Mouse (Mus musculus): Measurements from ENCODE around the gene Shisal2a. TPM values are rescaled to one million over a fixed set of nuclear protein-coding genes. Genes with fewer than 3 reads are reported as not detected.

The Shisal2a gene
- 1.7 and 3.4 TPM in 2 replicates for polyA plus RNA-seq (2014; fragmentation: Nextera tagmentation; extraction: Ambion mirVana)

- H3K36me3 ChIP-seq (ENCODE audit: control insufficient read depth, insufficient read depth, low read length), result no peaks in the 10 kb centered on the region
- peak within 1 kb of the TSS; percentile 76 for H3K4me2 ChIP-seq (ENCODE audit: low read length)
- DNase-seq (ENCODE audit: low spot score), result peak; percentile 70
- 3% methylated on average over 55 of the region's 55 CpGs for WGBS
- peak within 1 kb of the TSS; percentile 54 for H3K9ac ChIP-seq (ENCODE audit: low read length)
- H3K4me1 ChIP-seq (replicated peaks; ENCODE audit: control insufficient read depth, insufficient read depth, low read length), result peaks cover 9% of the 10 kb centered on the region
- H3K9me3 ChIP-seq (ENCODE audit: control insufficient read depth, low read length), result no peaks in the 10 kb centered on the region
- H3K27me3 ChIP-seq (replicated peaks; ENCODE audit: control insufficient read depth, insufficient read depth, low read length), result peaks cover 10% of the 10 kb centered on the region
- ATAC-seq (replicated peaks; ENCODE audit: low FRiP score, low TSS enrichment, low read depth), result no peak
- H3K4me3 ChIP-seq (ENCODE audit: low read depth, low read length), result peak within 1 kb of the TSS; percentile 47
- no peak within 1 kb of the TSS for H3K27ac ChIP-seq (ENCODE audit: low read depth)
These were observed at the start of gene Shisal2a for GRCm38 (mm10) chr4:108383183-108383714. Gene Shisal2a (minus strand): TSS chr4:108383349.

- 46% methylated on average over 2 of the region's 2 CpGs for WGBS
These were observed 48.4 kb upstream of the Shisal2a start for GRCm38 (mm10) chr4:108431561-108431936.

GRCm38 (mm10) chr4:108430656-108431560 lies 47.8 kb upstream of the Shisal2a start:
- peak overlapping the region; percentile 38; the same call in 1 of the 2 replicates for H3K27ac ChIP-seq (ENCODE audit: low read depth)
- WGBS, result 50% methylated on average over 4 of the region's 4 CpGs

More at GRCm38 (mm10) chr4:108431561-108431936, 48.4 kb upstream of the Shisal2a start:
- Histone ChIP-seq H3K9me3 (ENCODE audit: control insufficient read depth, low read length) (no peaks in the 10 kb centered on the region), H3K9ac (ENCODE audit: low read length) (no peak overlapping the region), H3K4me2 (ENCODE audit: low read length) (no peak overlapping the region), H3K4me3 (ENCODE audit: low read depth, low read length) (no peak overlapping the region), H3K27me3 (replicated peaks; ENCODE audit: control insufficient read depth, insufficient read depth, low read length) (no peaks in the 10 kb centered on the region), H3K27ac (ENCODE audit: low read depth) (no peak overlapping the region), H3K4me1 (replicated peaks; ENCODE audit: control insufficient read depth, insufficient read depth, low read length) (peaks cover 34% of the 10 kb centered on the region), H3K36me3 (ENCODE audit: control insufficient read depth, insufficient read depth, low read length) (no peaks in the 10 kb centered on the region)
- DNase-seq (ENCODE audit: low spot score) (no peak), ATAC-seq (replicated peaks; ENCODE audit: low FRiP score, low TSS enrichment, low read depth) (no peak)

GRCm38 (mm10) chr4:108428341-108428721 lies 45.2 kb upstream of the Shisal2a start:
- Histone ChIP-seq H3K9me3 (ENCODE audit: control insufficient read depth, low read length) (no peaks in the 10 kb centered on the region), H3K9ac (ENCODE audit: low read length) (no peak overlapping the region), H3K27ac (ENCODE audit: low read depth) (no peak overlapping the region), H3K4me1 (replicated peaks; ENCODE audit: control insufficient read depth, insufficient read depth, low read length) (peaks cover 24% of the 10 kb centered on the region), H3K36me3 (ENCODE audit: control insufficient read depth, insufficient read depth, low read length) (no peaks in the 10 kb centered on the region), H3K4me3 (ENCODE audit: low read depth, low read length) (no peak overlapping the region), H3K4me2 (ENCODE audit: low read length) (no peak overlapping the region), H3K27me3 (replicated peaks; ENCODE audit: control insufficient read depth, insufficient read depth, low read length) (no peaks in the 10 kb centered on the region)
- no peak for DNase-seq (ENCODE audit: low spot score)
- ATAC-seq (replicated peaks; ENCODE audit: low FRiP score, low TSS enrichment, low read depth), result no peak
- 78% methylated on average over 6 of the region's 6 CpGs for WGBS

More at GRCm38 (mm10) chr4:108430656-108431560, 47.8 kb upstream of the Shisal2a start:
- H3K4me1 ChIP-seq (replicated peaks; ENCODE audit: control insufficient read depth, insufficient read depth, low read length), result peaks cover 34% of the 10 kb centered on the region
- H3K27me3 ChIP-seq (replicated peaks; ENCODE audit: control insufficient read depth, insufficient read depth, low read length), result no peaks in the 10 kb centered on the region
- H3K4me3 ChIP-seq (ENCODE audit: low read depth, low read length), result no peak overlapping the region
- H3K9ac ChIP-seq (ENCODE audit: low read length), result no peak overlapping the region
- ATAC-seq (replicated peaks; ENCODE audit: low FRiP score, low TSS enrichment, low read depth) (no peak), DNase-seq (ENCODE audit: low spot score) (no peak)
- no peaks in the 10 kb centered on the region for H3K36me3 ChIP-seq (ENCODE audit: control insufficient read depth, insufficient read depth, low read length)
- H3K4me2 ChIP-seq (ENCODE audit: low read length), result no peak overlapping the region
- H3K9me3 ChIP-seq (ENCODE audit: control insufficient read depth, low read length), result no peaks in the 10 kb centered on the region

- Histone ChIP-seq H3K4me2 (ENCODE audit: low read length) (no peak overlapping the region), H3K4me1 (replicated peaks; ENCODE audit: control insufficient read depth, insufficient read depth, low read length) (peaks cover 23% of the 10 kb centered on the region), H3K36me3 (ENCODE audit: control insufficient read depth, insufficient read depth, low read length) (no peaks in the 10 kb centered on the region), H3K4me3 (ENCODE audit: low read depth, low read length) (no peak overlapping the region), H3K9ac (ENCODE audit: low read length) (no peak overlapping the region), H3K9me3 (ENCODE audit: control insufficient read depth, low read length) (no peaks in the 10 kb centered on the region), H3K27me3 (replicated peaks; ENCODE audit: control insufficient read depth, insufficient read depth, low read length) (no peaks in the 10 kb centered on the region), H3K27ac (ENCODE audit: low read depth) (no peak overlapping the region)
- DNase-seq (ENCODE audit: low spot score) (no peak), ATAC-seq (replicated peaks; ENCODE audit: low FRiP score, low TSS enrichment, low read depth) (peak; percentile 75)
- 42% methylated on average over 11 of the region's 11 CpGs for whole genome bisulfite sequencing
These were observed 44.7 kb upstream of the Shisal2a start for GRCm38 (mm10) chr4:108427719-108428340.

GRCm38 (mm10) chr4:108424587-108424986 lies 41.4 kb upstream of the Shisal2a start:
- ATAC-seq (replicated peaks; ENCODE audit: low FRiP score, low TSS enrichment, low read depth) (no peak), DNase-seq (ENCODE audit: low spot score) (no peak)
- 58% methylated on average over 2 of the region's 2 CpGs for WGBS
- Histone ChIP-seq H3K9me3 (ENCODE audit: control insufficient read depth, low read length) (no peaks in the 10 kb centered on the region), H3K4me3 (ENCODE audit: low read depth, low read length) (no peak overlapping the region), H3K4me2 (ENCODE audit: low read length) (no peak overlapping the region), H3K27ac (ENCODE audit: low read depth) (no peak overlapping the region), H3K4me1 (replicated peaks; ENCODE audit: control insufficient read depth, insufficient read depth, low read length) (peaks cover 7% of the 10 kb centered on the region; the same call in 1 of the 2 replicates), H3K36me3 (ENCODE audit: control insufficient read depth, insufficient read depth, low read length) (no peaks in the 10 kb centered on the region), H3K9ac (ENCODE audit: low read length) (no peak overlapping the region), H3K27me3 (replicated peaks; ENCODE audit: control insufficient read depth, insufficient read depth, low read length) (no peaks in the 10 kb centered on the region)

- Histone ChIP-seq H3K27me3 (replicated peaks; ENCODE audit: control insufficient read depth, insufficient read depth, low read length) (no peaks in the 10 kb centered on the region), H3K4me2 (ENCODE audit: low read length) (no peak overlapping the region), H3K9me3 (ENCODE audit: control insufficient read depth, low read length) (no peaks in the 10 kb centered on the region), H3K36me3 (ENCODE audit: control insufficient read depth, insufficient read depth, low read length) (peaks cover 7% of the 10 kb centered on the region; the same call in 1 of the 2 replicates), H3K4me3 (ENCODE audit: low read depth, low read length) (no peak overlapping the region), H3K4me1 (replicated peaks; ENCODE audit: control insufficient read depth, insufficient read depth, low read length) (peaks cover 19% of the 10 kb centered on the region; the same call in 1 of the 2 replicates), H3K27ac (ENCODE audit: low read depth) (no peak overlapping the region), H3K9ac (ENCODE audit: low read length) (no peak overlapping the region)
- DNase-seq (ENCODE audit: low spot score), result peak; percentile 49
- ATAC-seq (replicated peaks; ENCODE audit: low FRiP score, low TSS enrichment, low read depth), result no peak
- 53% methylated on average over 8 of the region's 8 CpGs for WGBS
These were observed 24.5 kb upstream of the Shisal2a start for GRCm38 (mm10) chr4:108407621-108408020.

GRCm38 (mm10) chr4:108406861-108407401 lies 23.8 kb upstream of the Shisal2a start, which contains the start of gene Gpx7:
Gene Gpx7 (minus strand): TSS chr4:108406961.
- no peak for DNase-seq (ENCODE audit: low spot score)
- Histone ChIP-seq H3K4me3 (ENCODE audit: low read depth, low read length) (peak within 1 kb of the TSS; percentile 47), H3K9me3 (ENCODE audit: control insufficient read depth, low read length) (no peaks in the 10 kb centered on the region), H3K27ac (ENCODE audit: low read depth) (peak within 1 kb of the TSS; percentile 54), H3K9ac (ENCODE audit: low read length) (peak within 1 kb of the TSS; percentile 72), H3K4me1 (replicated peaks; ENCODE audit: control insufficient read depth, insufficient read depth, low read length) (peaks cover 19% of the 10 kb centered on the region; the same call in 1 of the 2 replicates), H3K4me2 (ENCODE audit: low read length) (peak within 1 kb of the TSS; percentile 76), H3K27me3 (replicated peaks; ENCODE audit: control insufficient read depth, insufficient read depth, low read length) (no peaks in the 10 kb centered on the region), H3K36me3 (ENCODE audit: control insufficient read depth, insufficient read depth, low read length) (peaks cover 8% of the 10 kb centered on the region; the same call in 1 of the 2 replicates)
- no peak for ATAC-seq (replicated peaks; ENCODE audit: low FRiP score, low TSS enrichment, low read depth)
- 21% methylated on average over 15 of the region's 15 CpGs for WGBS

Measured in intestine, embryonic 14.5 days (tissue).